Mouse (Mus musculus): ENCODE measurements around the gene Calcoco1.
A peak's percentile ranks its signal among the peaks of the same experiment; 100 is the strongest.

The Calcoco1 gene

GRCm38 (mm10) chr15:102721980-102722475, at the start of gene Calcoco1:
Calcoco1 (minus strand) TSS chr15:102722178.
- DNase-seq (ENCODE audit: low read depth, low spot score): peak; percentile 96
- Histone ChIP-seq H3K27me3 (ENCODE audit: control insufficient read depth, insufficient read depth, low read length, poor library complexity, severe bottlenecking) (no peaks in the 10 kb centered on the region), H3K36me3 (ENCODE audit: control insufficient read depth, insufficient read depth, low read length, poor library complexity, severe bottlenecking) (peaks cover under 1% of the 10 kb centered on the region)

GRCm38 (mm10) chr15:102770866-102771265, 48.9 kb upstream of the Calcoco1 start:
- no peak for DNase-seq (ENCODE audit: low read depth, low spot score)

GRCm38 (mm10) chr15:102765207-102765606, 43.2 kb upstream of the Calcoco1 start:
- no peak for DNase-seq (ENCODE audit: low read depth, low spot score)
- H3K36me3 ChIP-seq (ENCODE audit: control insufficient read depth, insufficient read depth, low read length, poor library complexity, severe bottlenecking): no peaks in the 10 kb centered on the region

More at GRCm38 (mm10) chr15:102770866-102771265, 48.9 kb upstream of the Calcoco1 start:
- H3K27me3 ChIP-seq (ENCODE audit: control insufficient read depth, insufficient read depth, low read length, poor library complexity, severe bottlenecking): no peaks in the 10 kb centered on the region
- H3K36me3 ChIP-seq (ENCODE audit: control insufficient read depth, insufficient read depth, low read length, poor library complexity, severe bottlenecking): no peaks in the 10 kb centered on the region

DNA sequence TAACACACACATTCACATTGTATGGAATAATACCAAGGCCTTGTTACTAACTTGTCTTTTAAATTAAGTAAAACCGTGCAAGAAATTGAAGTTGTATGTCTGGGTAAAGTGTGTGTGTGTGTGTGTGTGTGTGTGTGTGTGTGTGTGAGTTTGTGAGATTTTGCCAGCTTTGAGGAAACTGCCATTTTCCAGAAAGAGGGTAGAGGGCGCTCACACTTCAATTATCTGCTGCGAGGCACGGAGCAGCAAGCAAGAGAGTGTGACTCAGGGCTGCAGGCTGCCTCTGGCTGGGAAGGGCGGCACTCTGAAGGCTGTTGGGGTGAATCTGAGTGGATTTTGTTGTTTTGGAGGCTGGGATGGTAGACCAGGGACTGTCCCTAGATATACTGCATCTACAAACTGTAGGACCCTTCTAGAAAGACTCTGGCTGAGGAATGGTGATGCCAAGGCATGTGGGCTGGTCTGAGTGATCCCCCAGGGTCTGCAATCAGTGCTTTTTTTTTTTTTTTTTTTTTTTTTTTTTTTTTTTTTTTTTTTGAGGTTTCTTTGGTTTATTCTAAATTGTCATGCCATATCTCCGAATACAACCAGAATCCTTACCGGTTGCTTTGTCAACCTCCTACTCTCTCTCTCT, 39.9 kb upstream of the Calcoco1 start:
- H3K36me3 ChIP-seq (ENCODE audit: control insufficient read depth, insufficient read depth, low read length, poor library complexity, severe bottlenecking): no peaks in the 10 kb centered on the region
- H3K27me3 ChIP-seq (ENCODE audit: control insufficient read depth, insufficient read depth, low read length, poor library complexity, severe bottlenecking): no peaks in the 10 kb centered on the region
- DNase-seq (ENCODE audit: low read depth, low spot score): peak; percentile 43

More at GRCm38 (mm10) chr15:102765207-102765606, 43.2 kb upstream of the Calcoco1 start:
- no peaks in the 10 kb centered on the region for H3K27me3 ChIP-seq (ENCODE audit: control insufficient read depth, insufficient read depth, low read length, poor library complexity, severe bottlenecking)

- Histone ChIP-seq H3K27me3 (ENCODE audit: control insufficient read depth, insufficient read depth, low read length, poor library complexity, severe bottlenecking) (no peaks in the 10 kb centered on the region; the same call in 1 of the 2 replicates), H3K36me3 (ENCODE audit: control insufficient read depth, insufficient read depth, low read length, poor library complexity, severe bottlenecking) (no peaks in the 10 kb centered on the region)
- no peak for DNase-seq (ENCODE audit: low read depth, low spot score)
These were observed 35.7 kb upstream of the Calcoco1 start for GRCm38 (mm10) chr15:102757686-102758085.

GRCm38 (mm10) chr15:102755053-102755452, 33.1 kb upstream of the Calcoco1 start:
- Histone ChIP-seq H3K27me3 (ENCODE audit: control insufficient read depth, insufficient read depth, low read length, poor library complexity, severe bottlenecking) (no peaks in the 10 kb centered on the region; the same call in 1 of the 2 replicates), H3K36me3 (ENCODE audit: control insufficient read depth, insufficient read depth, low read length, poor library complexity, severe bottlenecking) (no peaks in the 10 kb centered on the region)
- no peak for DNase-seq (ENCODE audit: low read depth, low spot score)

DNA sequence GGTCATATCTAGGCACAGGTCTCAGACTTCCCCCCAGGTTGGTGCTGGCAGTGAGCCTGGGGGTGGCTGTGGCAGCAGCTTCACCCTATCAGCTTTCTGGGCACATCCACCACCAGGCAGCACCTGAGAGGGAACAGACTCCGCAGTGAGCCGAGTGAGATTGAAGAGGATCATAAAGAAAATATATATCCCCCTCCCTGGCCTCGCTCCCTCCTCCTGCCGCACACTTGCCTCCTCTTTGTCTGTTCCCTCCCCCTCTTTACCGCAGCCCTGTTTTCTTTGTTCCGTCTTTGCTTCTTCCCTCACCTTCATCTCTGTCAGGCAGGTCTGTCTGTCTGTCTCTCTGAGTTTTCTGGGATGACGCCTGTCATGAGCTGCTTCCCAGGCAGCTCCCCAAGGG, 32.4 kb upstream of the Calcoco1 start:
- no peak for DNase-seq (ENCODE audit: low read depth, low spot score)

GRCm38 (mm10) chr15:102753170-102753569, 31.2 kb upstream of the Calcoco1 start:
- DNase-seq (ENCODE audit: low read depth, low spot score): peak; percentile 65

More for the DNA sequence above, 32.4 kb upstream of the Calcoco1 start:
- Histone ChIP-seq H3K36me3 (ENCODE audit: control insufficient read depth, insufficient read depth, low read length, poor library complexity, severe bottlenecking) (no peaks in the 10 kb centered on the region), H3K27me3 (ENCODE audit: control insufficient read depth, insufficient read depth, low read length, poor library complexity, severe bottlenecking) (no peaks in the 10 kb centered on the region; the same call in 1 of the 2 replicates)

DNA sequence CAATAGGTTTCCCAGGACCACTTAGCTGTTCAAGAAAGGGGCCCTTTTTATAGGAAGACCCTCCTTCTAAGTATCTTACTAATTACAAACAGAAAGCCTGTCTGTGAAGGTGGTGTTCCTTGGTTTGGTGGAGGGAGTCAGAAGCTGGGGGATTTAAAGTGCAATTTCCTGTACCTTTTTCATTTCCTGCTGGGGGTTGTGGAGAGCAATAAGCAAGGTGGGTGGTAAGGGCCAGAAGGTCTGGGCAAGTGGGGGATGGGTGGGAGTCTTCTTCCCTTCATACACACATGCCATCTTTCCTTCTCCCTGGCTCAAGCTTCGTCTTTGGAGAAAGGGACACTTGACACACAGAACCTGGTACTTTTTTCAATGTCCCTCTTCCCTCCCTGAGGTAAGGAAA, 30.2 kb upstream of the Calcoco1 start:
- H3K27me3 ChIP-seq (ENCODE audit: control insufficient read depth, insufficient read depth, low read length, poor library complexity, severe bottlenecking): no peaks in the 10 kb centered on the region; the same call in 1 of the 2 replicates
- H3K36me3 ChIP-seq (ENCODE audit: control insufficient read depth, insufficient read depth, low read length, poor library complexity, severe bottlenecking): no peaks in the 10 kb centered on the region
- no peak for DNase-seq (ENCODE audit: low read depth, low spot score)

More at GRCm38 (mm10) chr15:102753170-102753569, 31.2 kb upstream of the Calcoco1 start:
- no peaks in the 10 kb centered on the region; the same call in 1 of the 2 replicates for H3K27me3 ChIP-seq (ENCODE audit: control insufficient read depth, insufficient read depth, low read length, poor library complexity, severe bottlenecking)
- H3K36me3 ChIP-seq (ENCODE audit: control insufficient read depth, insufficient read depth, low read length, poor library complexity, severe bottlenecking): no peaks in the 10 kb centered on the region

- Histone ChIP-seq H3K36me3 (ENCODE audit: control insufficient read depth, insufficient read depth, low read length, poor library complexity, severe bottlenecking) (no peaks in the 10 kb centered on the region), H3K27me3 (ENCODE audit: control insufficient read depth, insufficient read depth, low read length, poor library complexity, severe bottlenecking) (no peaks in the 10 kb centered on the region; the same call in 1 of the 2 replicates)
- DNase-seq (ENCODE audit: low read depth, low spot score): no peak
These were observed 28.3 kb upstream of the Calcoco1 start for GRCm38 (mm10) chr15:102750241-102750640.

DNA sequence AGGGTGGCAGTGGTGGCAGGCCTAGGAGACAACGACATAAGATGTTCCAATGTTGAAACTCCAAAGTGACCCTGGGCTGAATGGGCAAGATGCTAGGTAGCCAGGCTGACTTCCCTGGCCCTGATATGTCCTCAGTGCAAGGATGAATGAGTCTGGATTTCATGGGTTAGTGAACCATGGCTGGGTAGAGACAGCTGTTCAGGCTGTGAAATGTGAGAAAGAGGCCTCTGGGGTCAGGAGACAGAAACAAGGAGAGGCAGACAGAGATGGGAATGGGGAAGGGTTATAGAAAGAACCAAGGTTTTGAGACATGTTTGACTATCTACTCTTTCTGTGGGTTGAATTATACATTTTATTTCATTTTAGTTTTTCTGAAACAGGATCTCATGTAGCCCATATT, 27.1 kb upstream of the Calcoco1 start:
- Histone ChIP-seq H3K36me3 (ENCODE audit: control insufficient read depth, insufficient read depth, low read length, poor library complexity, severe bottlenecking) (no peaks in the 10 kb centered on the region), H3K27me3 (ENCODE audit: control insufficient read depth, insufficient read depth, low read length, poor library complexity, severe bottlenecking) (no peaks in the 10 kb centered on the region)
- DNase-seq (ENCODE audit: low read depth, low spot score): no peak

GRCm38 (mm10) chr15:102747853-102748252, 25.9 kb upstream of the Calcoco1 start:
- Histone ChIP-seq H3K27me3 (ENCODE audit: control insufficient read depth, insufficient read depth, low read length, poor library complexity, severe bottlenecking) (no peaks in the 10 kb centered on the region), H3K36me3 (ENCODE audit: control insufficient read depth, insufficient read depth, low read length, poor library complexity, severe bottlenecking) (no peaks in the 10 kb centered on the region)
- no peak for DNase-seq (ENCODE audit: low read depth, low spot score)

GRCm38 (mm10) chr15:102747286-102747640, 25.3 kb upstream of the Calcoco1 start:
- no peak for DNase-seq (ENCODE audit: low read depth, low spot score)
- H3K36me3 ChIP-seq (ENCODE audit: control insufficient read depth, insufficient read depth, low read length, poor library complexity, severe bottlenecking): no peaks in the 10 kb centered on the region
- no peaks in the 10 kb centered on the region for H3K27me3 ChIP-seq (ENCODE audit: control insufficient read depth, insufficient read depth, low read length, poor library complexity, severe bottlenecking)

GRCm38 (mm10) chr15:102746488-102747285, 24.7 kb upstream of the Calcoco1 start:
- no peaks in the 10 kb centered on the region for H3K36me3 ChIP-seq (ENCODE audit: control insufficient read depth, insufficient read depth, low read length, poor library complexity, severe bottlenecking)
- peak; percentile 36 for DNase-seq (ENCODE audit: low read depth, low spot score)
- no peaks in the 10 kb centered on the region for H3K27me3 ChIP-seq (ENCODE audit: control insufficient read depth, insufficient read depth, low read length, poor library complexity, severe bottlenecking)

GRCm38 (mm10) chr15:102746126-102746487, 24.1 kb upstream of the Calcoco1 start:
- no peaks in the 10 kb centered on the region for H3K27me3 ChIP-seq (ENCODE audit: control insufficient read depth, insufficient read depth, low read length, poor library complexity, severe bottlenecking)
- DNase-seq (ENCODE audit: low read depth, low spot score): no peak
- H3K36me3 ChIP-seq (ENCODE audit: control insufficient read depth, insufficient read depth, low read length, poor library complexity, severe bottlenecking): no peaks in the 10 kb centered on the region

Measured in splenic B cell, adult 2 months (primary cell).